In genomic region chr6:83766982-83767381, GRCm38 (mm10) we compare ENCODE assay signal across 26 mouse cellular contexts. TPM values are rescaled to one million over a fixed set of nuclear protein-coding genes. Genes with fewer than 3 reads are reported as not detected.
DNase-seq lines count a peak whose midpoint lies in the region; ATAC-seq lines count a peak whose summit lies in the region.
"Had no signal": no experiment of that assay in that cellular context is flagged by ENCODE, and none has a peak within 500 bp of the region (broad histone marks: within the 10 kb centered on the region; RNA-seq: fewer than 3 reads in every experiment).

No protein-coding gene starts in this region.

- H3K27ac ChIP-seq in heart, embryonic 11.5 days (ENCODE audit: low read depth, low read length): no peak overlapping the region
- H3K27ac ChIP-seq: embryonic facial prominence, embryonic 15.5 days; forebrain, embryonic 15.5 days; hindbrain, embryonic 15.5 days had no signal

- no peak overlapping the region for H3K4me2 ChIP-seq in heart, embryonic 11.5 days
- H3K4me2 ChIP-seq: embryonic facial prominence, embryonic 15.5 days; forebrain, embryonic 15.5 days; hindbrain, embryonic 15.5 days had no signal

- H3K4me3 ChIP-seq in heart, embryonic 11.5 days (ENCODE audit: low read depth, low read length): no peak overlapping the region
- H3K4me3 ChIP-seq: embryonic facial prominence, embryonic 15.5 days; erythroblast, embryonic 14.5 days; forebrain, embryonic 15.5 days; hindbrain, embryonic 15.5 days had no signal

- WGBS in heart, embryonic 11.5 days (ENCODE audit: insufficient replicate concordance): 49% methylated on average over 3 of the region's 3 CpGs

- DNase-seq in heart, adult 9 months (ENCODE audit: low spot score in 2 of 2): peak; percentile 24 to 33
- DNase-seq in ovary, adult 18-20 months (ENCODE audit: low spot score): peak; percentile 40
- DNase-seq in ovary, postnatal 36 days (ENCODE audit: low spot score): no peak
- DNase-seq in heart, postnatal 10 days: peak; percentile 37 to 46
- peak; percentile 34 for DNase-seq in retina, postnatal 1 day
- no peak for DNase-seq in embryo, embryonic 11 days
- DNase-seq: adrenal gland, postnatal 14 days; cerebellum, adult 11-12 months; cerebellum, postnatal 10 days; gastrocnemius, postnatal 36 days; kidney, adult 2 months had no signal

- peaks cover 20% of the 10 kb centered on the region for H3K27me3 ChIP-seq in heart, embryonic 11.5 days (ENCODE audit: control insufficient read depth, insufficient read depth, low read length)
- H3K27me3 ChIP-seq: CH12.LX, Patski had no signal

- intact Hi-C loops in heart, postnatal 10 days (cut with DNase I): no loop called here

- peaks cover 8% of the 10 kb centered on the region; the same call in 1 of the 2 replicates for H3K36me3 ChIP-seq in heart, embryonic 11.5 days (ENCODE audit: control insufficient read depth, insufficient read depth, low read length)

- H3K9ac ChIP-seq in heart, embryonic 11.5 days (ENCODE audit: low read depth, low read length): no peak overlapping the region
- H3K9ac ChIP-seq: embryonic facial prominence, embryonic 15.5 days; forebrain, embryonic 15.5 days; hindbrain, embryonic 15.5 days had no signal

- peaks cover 7% of the 10 kb centered on the region for H3K4me1 ChIP-seq in heart, embryonic 11.5 days (ENCODE audit: control insufficient read depth, insufficient read depth, low read length)

- H3K9me3 ChIP-seq in heart, embryonic 11.5 days (replicated peaks; ENCODE audit: control insufficient read depth, low read length): no peaks in the 10 kb centered on the region
- H3K9me3 ChIP-seq: embryonic facial prominence, embryonic 15.5 days; forebrain, embryonic 15.5 days; hindbrain, embryonic 15.5 days had no signal

- no peak for ATAC-seq in heart, embryonic 11.5 days (replicated peaks; ENCODE audit: insufficient number of reproducible peaks, low FRiP score, low TSS enrichment)
- ATAC-seq: activated CD4-positive, CD25-positive, alpha-beta regulatory T cell, adult 4 months; forebrain, embryonic 15.5 days; intestine, embryonic 16.5 days; Patski had no signal

RNA-seq across cellular contexts. Expression of gene Ankrd53, which starts 4.5 kb away (rescaled TPM):
- not detected in 2 replicates for polyA plus RNA-seq in heart, embryonic 11.5 days (2014; fragmentation: Nextera tagmentation; extraction: Ambion mirVana)
- total RNA-seq in heart, postnatal 10 days (2021): not detected
- total RNA-seq: adrenal gland, postnatal 14 days; gastrocnemius, adult 8-10 months; gastrocnemius, postnatal 36 days had no signal
- polyA plus RNA-seq: activated CD4-positive, CD25-positive, alpha-beta regulatory T cell, adult 4 months; embryonic facial prominence, embryonic 11.5 days; embryonic facial prominence, embryonic 15.5 days; erythroblast, embryonic 14.5 days; heart, embryonic 14.5 days; intestine, embryonic 16.5 days had no signal

RNA-seq across cellular contexts. Expression of gene Tex261, which starts 8.6 kb away (rescaled TPM):
- polyA plus RNA-seq in heart, embryonic 11.5 days (2014; fragmentation: Nextera tagmentation; extraction: Ambion mirVana): 56.0 and 69.0 TPM in 2 replicates
- total RNA-seq in heart, postnatal 10 days (2021): 10 to 100 TPM; 68.8 to 83.4 TPM

RNA-seq across cellular contexts. Expression of gene Atp6v1b1, which starts 24.2 kb away (rescaled TPM):
- not detected in 2 replicates for polyA plus RNA-seq in heart, embryonic 11.5 days (2014; fragmentation: Nextera tagmentation; extraction: Ambion mirVana)
- not detected for total RNA-seq in heart, postnatal 10 days (2021)
- total RNA-seq: adrenal gland, adult 18-20 months; adrenal gland, postnatal 14 days; CH12.LX; gastrocnemius, adult 8-10 months; gastrocnemius, postnatal 36 days had no signal
- polyA plus RNA-seq: activated CD4-positive, CD25-positive, alpha-beta regulatory T cell, adult 4 months; erythroblast, embryonic 14.5 days; forebrain, embryonic 11.5 days; heart, embryonic 14.5 days; hindbrain, embryonic 11.5 days; hindbrain, embryonic 15.5 days; intestine, embryonic 16.5 days; Patski had no signal

RNA-seq across cellular contexts. Expression of gene Nagk, which starts 27.8 kb away (rescaled TPM):
- polyA plus RNA-seq in heart, embryonic 11.5 days (2014; fragmentation: Nextera tagmentation; extraction: Ambion mirVana): 46.3 and 50.3 TPM in 2 replicates
- total RNA-seq in heart, postnatal 10 days (2021): 10 to 100 TPM; 27.4 to 33.0 TPM

RNA-seq across cellular contexts. Expression of gene Vax2, which starts 55.9 kb away (rescaled TPM):
- polyA plus RNA-seq in heart, embryonic 11.5 days (2014; fragmentation: Nextera tagmentation; extraction: Ambion mirVana): not detected in 2 replicates
- total RNA-seq in heart, postnatal 10 days (2021): not detected
- total RNA-seq: adrenal gland, adult 18-20 months; adrenal gland, postnatal 14 days; CH12.LX; gastrocnemius, adult 8-10 months; gastrocnemius, postnatal 36 days had no signal
- polyA plus RNA-seq: erythroblast, embryonic 14.5 days; heart, embryonic 14.5 days; hindbrain, embryonic 15.5 days; intestine, embryonic 16.5 days; kidney, adult 2 months had no signal

Comparison
In these comparisons a context has a peak if more than half of its experiments do, and no peak if none do; other contexts are left out.
1. DNase-seq: peak in heart, adult 9 months (2 of 2), ovary, adult 18-20 months (single experiment), heart, postnatal 10 days (2 of 2) and retina, postnatal 1 day (single experiment); none in ovary, postnatal 36 days (single experiment) and embryo, embryonic 11 days (single experiment).